Mouse (Mus musculus) heart, embryonic 16.5 days (tissue): ENCODE measurements at regions not wholly inside any gene's neighbourhood (a gene's known extent, or its start where the extent isn't known, plus 50 kb on each side); places are given as distances from the start of the nearest gene placed in this dataset.

Experiments used
- ATAC-seq: fragments of 200-750 bp; cut with Nextera tagmentation; replicated peaks from 2 replicates; pipeline ENCODE4 v1.8.0; 2017; ENCODE audit warnings: moderate number of reproducible peaks; ENCODE audit not compliant: insufficient read depth, low FRiP score; ENCODE audit errors: extremely low read depth
- H3K27ac ChIP-seq: fragments of 300-500 bp; sonication (generic); 2 replicates; pipeline ENCODE4 v1.5.1; 2014; ENCODE audit warnings: mild to moderate bottlenecking, low read length, control low read depth, moderate library complexity
- H3K27me3 ChIP-seq: fragments of 300-500 bp; sonication (generic); 2 replicates; pipeline ENCODE4 v1.6.1; 2014; ENCODE audit warnings: low read length, mixed read lengths; ENCODE audit not compliant: control insufficient read depth, insufficient read depth
- H3K36me3 ChIP-seq: fragments of 300-500 bp; sonication (generic); 2 replicates; pipeline ENCODE4 v1.6.1; 2014; ENCODE audit not compliant: control insufficient read depth, insufficient read depth
- H3K4me1 ChIP-seq: fragments of 300-500 bp; sonication (generic); 2 replicates; pipeline ENCODE4 v1.6.1; 2014; ENCODE audit warnings: low read length, mixed read lengths; ENCODE audit not compliant: control insufficient read depth, insufficient read depth
- H3K4me2 ChIP-seq: fragments of 300-500 bp; sonication (generic); 2 replicates; pipeline ENCODE4 v1.6.1; 2014; ENCODE audit warnings: low read depth, mild to moderate bottlenecking, control low read depth, low read length
- H3K4me3 ChIP-seq: fragments of 300-500 bp; sonication (generic); 2 replicates; pipeline ENCODE4 v1.5.1; 2014; ENCODE audit warnings: mild to moderate bottlenecking, control low read depth, low read length
- H3K9ac ChIP-seq: fragments of 300-500 bp; sonication (generic); 2 replicates; pipeline ENCODE4 v1.6.1; 2014; ENCODE audit warnings: low read length, control low read depth
- H3K9me3 ChIP-seq: fragments of 300-500 bp; sonication (generic); replicated peaks from 2 replicates; pipeline ENCODE4 v1.6.1; 2016; ENCODE audit warnings: low read length; ENCODE audit not compliant: control insufficient read depth
- WGBS: fragments of 180-500 bp; shearing (Covaris S2); extraction: QIAGEN DNeasy Blood & Tissue Kit; methylation state at CpG from one replicate; pipeline ENCODE4 v1.1.7; 2014; 5-methylcytosine and 5-hydroxymethylcytosine counted together

DNA sequence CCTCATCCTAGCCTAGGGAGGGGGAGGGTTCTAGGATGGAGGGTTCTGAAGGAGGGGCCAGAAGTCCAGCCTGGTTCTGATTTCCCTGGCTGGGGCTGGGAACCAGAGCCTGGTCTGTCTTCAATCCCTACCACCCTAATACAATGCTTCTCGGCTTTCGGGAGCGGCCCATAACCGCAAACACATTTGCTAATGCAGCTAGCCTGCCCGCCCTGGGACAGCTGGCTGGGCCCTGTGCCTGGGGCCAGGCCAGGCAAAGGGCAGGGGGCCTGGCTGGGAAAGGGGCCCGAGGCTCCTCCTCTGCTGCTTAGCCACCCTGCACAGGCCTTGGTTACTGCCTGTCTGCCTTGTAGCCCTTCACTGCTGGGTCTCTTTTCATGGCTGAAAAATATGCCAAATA, 74.9 kb downstream of the Pja1 start:
- H3K27ac ChIP-seq: no peak overlapping the region
- no peak overlapping the region for H3K4me2 ChIP-seq
- H3K27me3 ChIP-seq: peaks cover 11% of the 10 kb centered on the region; the same call in 1 of the 2 replicates
- ATAC-seq: no peak
- H3K4me1 ChIP-seq: no peaks in the 10 kb centered on the region
- H3K4me3 ChIP-seq: no peak overlapping the region
- no peaks in the 10 kb centered on the region for H3K9me3 ChIP-seq
- no peaks in the 10 kb centered on the region for H3K36me3 ChIP-seq
- H3K9ac ChIP-seq: no peak overlapping the region
- WGBS: 77% methylated on average over 6 of the region's 6 CpGs

DNA sequence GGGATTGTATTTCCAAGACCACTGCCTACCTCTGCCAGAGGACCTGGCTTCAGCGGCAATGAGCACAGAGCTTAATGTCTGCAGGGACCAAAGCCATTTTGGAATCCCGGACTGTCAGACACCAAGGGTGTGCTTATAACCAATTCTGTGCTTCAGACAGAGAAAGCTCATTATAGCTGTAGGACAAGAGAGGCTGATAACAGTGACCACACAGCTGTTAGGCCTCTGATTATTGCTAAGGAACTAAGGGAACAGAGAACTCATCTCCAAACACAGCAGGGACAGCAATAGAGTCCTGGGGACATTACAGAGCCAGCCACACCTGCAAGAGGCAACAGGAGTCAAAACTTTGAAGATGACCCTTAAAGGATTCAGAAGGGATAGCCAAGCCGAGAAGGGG, 76.0 kb downstream of the Pja1 start:
- Histone ChIP-seq H3K4me3 (no peak overlapping the region), H3K36me3 (no peaks in the 10 kb centered on the region), H3K27ac (no peak overlapping the region), H3K27me3 (peaks cover 14% of the 10 kb centered on the region), H3K9me3 (no peaks in the 10 kb centered on the region), H3K4me1 (no peaks in the 10 kb centered on the region), H3K9ac (no peak overlapping the region), H3K4me2 (no peak overlapping the region)
- WGBS: 71% methylated on average over 3 of the region's 3 CpGs
- ATAC-seq: no peak

DNA sequence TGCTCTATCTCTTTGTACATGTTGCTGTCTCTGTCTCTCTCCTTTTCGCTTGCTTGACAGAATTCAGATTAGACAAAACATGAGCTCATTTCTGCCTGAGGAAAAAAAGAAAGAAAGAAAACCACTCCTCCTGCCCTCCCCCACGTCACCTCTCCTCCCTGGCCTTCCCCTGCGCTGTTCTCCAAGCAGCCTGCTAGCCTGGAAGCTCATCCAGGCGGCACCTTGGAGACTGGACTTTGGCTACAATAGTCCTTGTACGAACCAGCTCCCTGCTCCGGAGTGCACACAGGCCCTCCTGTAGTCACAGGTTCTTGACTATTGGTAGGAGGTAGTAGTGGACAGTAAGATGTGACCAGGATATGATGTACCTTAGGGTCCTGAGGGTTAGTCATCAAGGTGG, 79.4 kb downstream of the Pja1 start:
- Histone ChIP-seq H3K4me3 (no peak overlapping the region), H3K4me1 (no peaks in the 10 kb centered on the region), H3K4me2 (no peak overlapping the region), H3K27me3 (peaks cover 10% of the 10 kb centered on the region), H3K9ac (no peak overlapping the region), H3K9me3 (no peaks in the 10 kb centered on the region), H3K27ac (no peak overlapping the region), H3K36me3 (no peaks in the 10 kb centered on the region)
- no peak for ATAC-seq
- 64% methylated on average over 6 of the region's 6 CpGs for WGBS

DNA sequence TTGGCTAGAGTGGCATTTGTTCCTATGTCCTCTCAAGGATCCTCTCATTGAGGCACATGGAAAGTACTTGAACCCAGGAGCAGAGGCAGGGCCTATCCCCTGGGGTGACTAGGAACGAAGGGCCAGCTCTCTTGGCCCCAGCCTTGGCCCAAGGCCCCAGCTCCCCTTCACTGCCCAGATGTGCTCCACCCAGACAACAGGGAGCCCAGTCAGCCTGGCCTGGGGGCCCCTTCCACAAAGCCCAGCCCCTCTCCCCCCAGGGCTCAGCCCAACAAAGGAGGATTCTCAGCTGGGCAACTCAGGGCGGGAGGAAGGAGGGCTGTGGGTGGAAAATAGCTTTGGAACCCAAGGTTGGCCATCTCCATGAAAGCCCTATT, 80.6 kb downstream of the Pja1 start:
- H3K27me3 ChIP-seq: peaks cover 15% of the 10 kb centered on the region
- H3K4me3 ChIP-seq: no peak overlapping the region
- no peaks in the 10 kb centered on the region for H3K9me3 ChIP-seq
- no peak overlapping the region for H3K27ac ChIP-seq
- WGBS: 64% methylated on average over 2 of the region's 2 CpGs
- H3K9ac ChIP-seq: no peak overlapping the region
- no peaks in the 10 kb centered on the region for H3K4me1 ChIP-seq
- ATAC-seq: no peak
- H3K4me2 ChIP-seq: no peak overlapping the region
- H3K36me3 ChIP-seq: no peaks in the 10 kb centered on the region

DNA sequence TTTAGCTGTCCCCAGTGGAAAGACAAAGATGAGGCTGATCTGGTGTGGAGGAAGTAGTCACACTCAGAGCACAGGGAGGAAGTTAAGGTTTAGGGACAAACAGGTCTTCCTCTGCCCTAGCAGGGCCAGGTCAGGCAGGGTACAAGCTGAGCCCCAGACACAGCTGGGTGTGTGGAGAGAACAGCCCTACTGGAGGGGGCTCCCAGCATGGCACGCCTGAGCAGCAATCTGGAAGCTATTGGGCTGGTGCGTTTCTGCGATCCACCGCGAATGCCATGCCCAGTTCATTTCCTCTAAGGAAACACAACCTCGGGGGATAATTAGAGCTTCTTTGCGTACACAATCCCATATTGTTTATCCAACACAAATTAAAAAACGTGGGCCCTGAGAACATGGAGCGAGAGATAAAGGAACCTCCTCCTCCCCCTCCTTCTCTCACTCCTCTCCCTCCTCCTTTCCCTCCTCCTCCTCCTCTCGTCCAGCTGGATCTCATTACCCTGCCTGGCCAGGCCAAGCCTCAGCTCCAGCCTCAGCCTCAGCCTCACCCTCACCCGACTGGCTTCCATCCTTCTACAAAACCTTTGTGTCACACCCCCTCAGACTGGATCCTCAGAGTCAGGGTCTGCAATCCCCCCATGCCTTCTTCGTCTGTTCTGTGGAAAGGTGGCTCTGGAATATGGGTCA, 81.2 kb downstream of the Pja1 start:
- no peaks in the 10 kb centered on the region for H3K36me3 ChIP-seq
- H3K27me3 ChIP-seq: peaks cover 17% of the 10 kb centered on the region
- no peak overlapping the region for H3K4me3 ChIP-seq
- no peak overlapping the region for H3K27ac ChIP-seq
- H3K4me1 ChIP-seq: no peaks in the 10 kb centered on the region
- no peak overlapping the region for H3K4me2 ChIP-seq
- WGBS: 62% methylated on average over 12 of the region's 12 CpGs
- H3K9me3 ChIP-seq: no peaks in the 10 kb centered on the region
- no peak overlapping the region for H3K9ac ChIP-seq
- ATAC-seq: no peak

DNA sequence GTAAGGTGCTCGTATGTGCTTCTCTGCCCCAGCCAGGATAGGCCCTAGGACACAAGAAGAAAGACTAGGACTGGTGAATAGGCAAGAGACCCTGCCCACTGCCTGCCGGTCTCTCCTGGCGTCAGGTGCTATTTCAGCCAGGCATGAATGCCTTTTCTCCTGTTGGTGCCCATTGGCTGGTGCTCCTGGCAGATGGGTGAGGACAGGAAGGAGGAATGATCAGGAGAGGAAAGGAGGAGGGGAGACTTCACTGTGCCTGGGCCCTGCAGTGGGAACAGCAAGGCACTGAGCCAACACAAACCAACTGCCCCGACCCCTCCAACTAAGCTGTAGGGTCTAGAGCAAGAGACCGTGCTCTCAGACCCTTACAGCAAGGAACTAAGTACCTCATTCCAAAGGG, 100.4 kb downstream of the Pja1 start:
- ATAC-seq: no peak
- Histone ChIP-seq H3K9me3 (no peaks in the 10 kb centered on the region), H3K27ac (no peak overlapping the region), H3K36me3 (no peaks in the 10 kb centered on the region), H3K9ac (no peak overlapping the region), H3K4me3 (no peak overlapping the region), H3K4me1 (peaks cover 6% of the 10 kb centered on the region; the same call in 1 of the 2 replicates), H3K4me2 (no peak overlapping the region), H3K27me3 (peaks cover 12% of the 10 kb centered on the region)
- 81% methylated on average over 5 of the region's 5 CpGs for WGBS

DNA sequence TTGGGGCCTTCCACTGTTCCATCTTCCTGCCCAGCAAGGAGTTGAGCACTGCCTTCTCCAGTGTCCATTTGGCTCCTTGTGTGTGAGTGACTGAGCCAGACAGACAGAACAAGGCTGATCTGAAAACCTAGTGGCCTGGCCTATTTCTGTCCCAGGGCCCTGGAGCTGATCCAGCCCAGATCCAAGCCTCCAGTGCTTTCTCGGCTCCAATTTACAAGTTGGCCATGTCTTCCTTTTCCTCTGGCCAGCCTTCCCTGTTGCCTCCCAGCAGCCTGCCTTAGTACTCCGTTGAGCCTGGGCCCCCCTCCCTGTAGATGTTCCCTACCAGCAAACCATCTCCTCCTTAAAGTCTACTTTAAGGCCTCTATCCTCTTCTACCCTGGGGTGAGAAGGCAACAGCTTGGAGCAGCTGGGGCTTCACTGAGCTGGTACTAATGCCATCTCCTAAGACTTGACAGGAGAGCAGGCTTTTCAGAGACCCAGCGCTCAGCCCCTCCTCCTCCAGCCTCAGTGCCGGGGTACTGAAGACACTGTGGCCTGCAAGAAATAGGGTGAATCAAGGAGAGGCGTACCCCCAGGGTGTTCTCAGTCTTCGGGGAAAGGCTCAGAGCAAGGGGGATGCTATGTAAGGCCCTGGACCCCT, 101.7 kb downstream of the Pja1 start:
- no peak overlapping the region for H3K4me2 ChIP-seq
- no peaks in the 10 kb centered on the region for H3K9me3 ChIP-seq
- 82% methylated on average over 6 of the region's 6 CpGs for WGBS
- H3K4me1 ChIP-seq: peaks cover 6% of the 10 kb centered on the region; the same call in 1 of the 2 replicates
- no peak overlapping the region for H3K4me3 ChIP-seq
- no peaks in the 10 kb centered on the region for H3K36me3 ChIP-seq
- no peak for ATAC-seq
- peaks cover 12% of the 10 kb centered on the region for H3K27me3 ChIP-seq
- no peak overlapping the region for H3K9ac ChIP-seq
- no peak overlapping the region for H3K27ac ChIP-seq

DNA sequence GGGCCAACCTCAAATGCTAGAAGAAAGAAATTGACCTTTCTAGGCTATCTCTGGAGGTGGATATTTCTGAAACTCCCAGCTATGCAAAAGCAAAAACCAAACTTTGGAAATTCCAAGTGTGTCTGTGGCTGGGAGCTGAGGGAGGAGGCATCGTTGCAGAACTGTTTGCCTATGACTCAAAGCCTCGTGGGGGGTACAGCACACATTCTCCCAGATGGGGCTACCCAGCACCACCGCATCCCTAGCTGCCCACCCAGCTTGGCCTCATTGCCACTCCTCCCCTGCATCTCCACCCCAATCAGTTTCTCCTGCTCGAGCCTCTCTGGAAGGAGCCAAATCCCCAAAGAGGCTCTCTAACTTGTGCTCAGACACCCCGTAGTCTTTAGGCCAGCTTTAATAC, 107.0 kb downstream of the Pja1 start:
- Histone ChIP-seq H3K27ac (no peak overlapping the region), H3K9me3 (no peaks in the 10 kb centered on the region), H3K9ac (no peak overlapping the region), H3K36me3 (no peaks in the 10 kb centered on the region), H3K4me1 (peaks cover 5% of the 10 kb centered on the region; the same call in 1 of the 2 replicates), H3K27me3 (peaks cover 2% of the 10 kb centered on the region; the same call in 1 of the 2 replicates), H3K4me3 (no peak overlapping the region), H3K4me2 (no peak overlapping the region)
- ATAC-seq: no peak
- WGBS: 72% methylated on average over 5 of the region's 5 CpGs

DNA sequence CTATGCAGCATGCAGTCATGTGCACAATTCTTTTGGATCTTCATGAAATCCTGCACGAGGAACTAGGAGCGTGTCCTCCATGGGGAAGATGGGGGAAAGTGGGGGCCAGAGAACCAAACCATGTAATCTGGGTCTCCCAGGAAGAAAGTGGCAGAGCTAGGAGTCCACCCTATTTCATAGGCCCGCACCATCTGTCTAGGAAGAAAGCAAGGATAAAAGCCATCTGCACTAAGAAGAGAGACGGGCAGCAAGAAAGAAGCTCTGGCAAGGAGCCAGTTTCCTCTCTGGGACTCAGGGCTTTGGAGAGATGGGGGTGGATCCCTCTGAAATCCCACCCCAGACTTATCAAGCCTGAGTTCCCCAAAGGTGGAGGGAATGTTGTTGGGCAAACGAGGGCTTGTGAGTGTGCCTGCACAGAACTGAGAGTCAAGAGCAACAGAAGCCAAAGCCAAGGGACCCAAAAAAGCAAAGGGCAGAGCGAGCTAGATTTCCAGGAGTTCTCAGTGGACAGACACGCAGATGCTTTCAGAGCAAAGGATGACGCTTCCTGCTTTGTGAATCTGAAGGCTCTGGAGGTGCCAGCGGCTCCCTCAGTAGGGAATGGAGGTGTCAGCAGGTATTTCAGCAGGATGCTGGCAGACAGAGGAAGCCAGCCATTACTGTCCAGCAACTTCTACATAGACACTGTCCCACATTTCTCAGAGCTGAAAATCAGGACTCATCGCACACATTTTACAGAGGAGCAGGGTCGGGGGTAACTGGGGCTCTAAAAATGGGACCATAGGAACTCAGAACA, 110.8 kb downstream of the Pja1 start:
- H3K9ac ChIP-seq: no peak overlapping the region
- 52% methylated on average over 11 of the region's 11 CpGs for WGBS
- 0 out of 2 replicates have a peak, but pooled peaks cover 9% of the 10 kb centered on the region for H3K4me1 ChIP-seq
- H3K9me3 ChIP-seq: no peaks in the 10 kb centered on the region
- no peak overlapping the region for H3K4me2 ChIP-seq
- peaks cover 2% of the 10 kb centered on the region; the same call in 1 of the 2 replicates for H3K27me3 ChIP-seq
- no peak overlapping the region for H3K4me3 ChIP-seq
- no peaks in the 10 kb centered on the region for H3K36me3 ChIP-seq
- no peak overlapping the region for H3K27ac ChIP-seq
- ATAC-seq: no peak
